In genomic region chr10:109920607-109921187, GRCm38 (mm10) we compare ENCODE assay signal across 8 mouse cellular contexts.
DNase-seq lines count a peak whose midpoint lies in the region; ATAC-seq and TF ChIP-seq lines count a peak whose summit lies in the region.

No protein-coding gene starts in this region.

- no peak overlapping the region for H3K9ac ChIP-seq in embryonic facial prominence, embryonic 13.5 days
- H3K9ac ChIP-seq in limb, embryonic 14.5 days (ENCODE audit: low read depth, low read length, severe bottlenecking): no peak overlapping the region
- H3K9ac ChIP-seq in midbrain, postnatal 0 days (replicated peaks; ENCODE audit: low read length, poor library complexity, severe bottlenecking): no peak overlapping the region

- 0 out of 2 replicates have a peak overlapping the region, but pooled peaks have one; percentile 13 for H3K4me3 ChIP-seq in embryonic facial prominence, embryonic 13.5 days
- no peak overlapping the region for H3K4me3 ChIP-seq in heart, embryonic 10.5 days
- no peak overlapping the region for H3K4me3 ChIP-seq in limb, embryonic 14.5 days (replicated peaks; ENCODE audit: low read length)
- no peak overlapping the region for H3K4me3 ChIP-seq in midbrain, postnatal 0 days (ENCODE audit: low read depth, low read length)

- peak; percentile 14 to 21 for DNase-seq in B cell, adult 2 months
- peak; percentile 60 for DNase-seq in adrenal gland, postnatal 25 days
- peak; percentile 78 for DNase-seq in heart, embryonic 10.5 days (ENCODE audit: low spot score)
- peak; percentile 26 to 60 for DNase-seq in kidney, adult 8-10 months
- peak; percentile 80 for DNase-seq in limb, embryonic 14.5 days (ENCODE audit: low spot score)
- DNase-seq in midbrain, postnatal 0 days (ENCODE audit: low spot score): peak; percentile 87
- DNase-seq in thymus, postnatal 4 days: peak; percentile 26

- no peak overlapping the region for H3K27ac ChIP-seq in embryonic facial prominence, embryonic 13.5 days
- no peak overlapping the region for H3K27ac ChIP-seq in heart, embryonic 10.5 days
- H3K27ac ChIP-seq in limb, embryonic 14.5 days (replicated peaks; ENCODE audit: low read depth, low read length): no peak overlapping the region
- H3K27ac ChIP-seq in midbrain, postnatal 0 days (ENCODE audit: low read depth, low read length): no peak overlapping the region

- peaks cover 8% of the 10 kb centered on the region; the same call in 1 of the 2 replicates for H3K4me1 ChIP-seq in embryonic facial prominence, embryonic 13.5 days
- H3K4me1 ChIP-seq in heart, embryonic 10.5 days: peaks cover 3% of the 10 kb centered on the region; the same call in 1 of the 2 replicates
- H3K4me1 ChIP-seq in limb, embryonic 14.5 days (ENCODE audit: control insufficient read depth, insufficient read depth, low read length): no peaks in the 10 kb centered on the region
- H3K4me1 ChIP-seq in midbrain, postnatal 0 days (ENCODE audit: insufficient read depth, low read length): no peaks in the 10 kb centered on the region

- H3K9me3 ChIP-seq in embryonic facial prominence, embryonic 13.5 days: no peaks in the 10 kb centered on the region
- no peaks in the 10 kb centered on the region for H3K9me3 ChIP-seq in heart, embryonic 10.5 days
- H3K9me3 ChIP-seq in limb, embryonic 14.5 days (ENCODE audit: control insufficient read depth, low read length): no peaks in the 10 kb centered on the region
- H3K9me3 ChIP-seq in midbrain, postnatal 0 days (ENCODE audit: low read length): no peaks in the 10 kb centered on the region

- WGBS in embryonic facial prominence, embryonic 13.5 days: 13% methylated on average over 6 of the region's 6 CpGs
- WGBS in heart, embryonic 10.5 days: 16% methylated on average over 6 of the region's 6 CpGs
- 11% methylated on average over 6 of the region's 6 CpGs for WGBS in limb, embryonic 14.5 days
- 10% methylated on average over 6 of the region's 6 CpGs for WGBS in midbrain, postnatal 0 days

- TF ChIP-seq POLR2A in limb, embryonic 14.5 days (IDR thresholded peaks at IDR 0.05; ENCODE audit: borderline replicate concordance, extremely low read depth, insufficient read depth, insufficient read length): no peak

- H3K27me3 ChIP-seq in embryonic facial prominence, embryonic 13.5 days: no peaks in the 10 kb centered on the region
- H3K27me3 ChIP-seq in heart, embryonic 10.5 days (ENCODE audit: insufficient read depth, poor library complexity, severe bottlenecking): no peaks in the 10 kb centered on the region
- H3K27me3 ChIP-seq in limb, embryonic 14.5 days (ENCODE audit: control insufficient read depth, insufficient read depth, low read length): no peaks in the 10 kb centered on the region
- H3K27me3 ChIP-seq in midbrain, postnatal 0 days (ENCODE audit: insufficient read depth, low read length): no peaks in the 10 kb centered on the region

- peak overlapping the region; percentile 55 for H3K4me2 ChIP-seq in embryonic facial prominence, embryonic 13.5 days
- peak overlapping the region; percentile 20 for H3K4me2 ChIP-seq in limb, embryonic 14.5 days (replicated peaks; ENCODE audit: low read depth, low read length, severe bottlenecking)
- peak overlapping the region; percentile 37 for H3K4me2 ChIP-seq in midbrain, postnatal 0 days (ENCODE audit: low read depth, low read length, poor library complexity, severe bottlenecking)

- peak; percentile 74; the same call in 1 of the 2 replicates for ATAC-seq in embryonic facial prominence, embryonic 13.5 days (ENCODE audit: insufficient number of reproducible peaks, insufficient read depth, low FRiP score, low TSS enrichment, low read depth)
- peak; percentile 74 for ATAC-seq in limb, embryonic 14.5 days (ENCODE audit: low FRiP score, low read depth)
- ATAC-seq in midbrain, postnatal 0 days (ENCODE audit: low FRiP score): peak; percentile 75

- peak; percentile 99 for TF ChIP-seq CTCF in midbrain, postnatal 0 days (IDR thresholded peaks at IDR 0.05)

- H3K36me3 ChIP-seq in embryonic facial prominence, embryonic 13.5 days: no peaks in the 10 kb centered on the region
- no peaks in the 10 kb centered on the region for H3K36me3 ChIP-seq in heart, embryonic 10.5 days
- H3K36me3 ChIP-seq in limb, embryonic 14.5 days (ENCODE audit: control insufficient read depth, insufficient read depth, low read length): no peaks in the 10 kb centered on the region
- no peaks in the 10 kb centered on the region for H3K36me3 ChIP-seq in midbrain, postnatal 0 days (ENCODE audit: insufficient read depth, low read length)

Comparison
In these comparisons a context has a peak if more than half of its experiments do, and no peak if none do; other contexts are left out.
1. DNase-seq: peak in every context shown above with its lines; median percentile 87 in midbrain, postnatal 0 days; 80 in limb, embryonic 14.5 days; 78 in heart, embryonic 10.5 days; 60 in adrenal gland, postnatal 25 days; 43 in kidney, adult 8-10 months; 26 in thymus, postnatal 4 days; 18 in B cell, adult 2 months.